Mouse (Mus musculus) left cerebral cortex, postnatal 25 days (tissue): ENCODE data around the gene Nudt8. TPM values are rescaled to one million over a fixed set of nuclear protein-coding genes. Genes with fewer than 3 reads are reported as not detected.
A peak's percentile ranks its signal among the peaks of the same experiment; 100 is the strongest.
"Not testable (repeated sequence)": the region's sequence is repeated elsewhere in the genome, so short reads cannot be mapped to it uniquely, and the experiment has no call there.

Experiments used
- DNase-seq, 2 experiments: peaks; one replicate each; pipeline ENCODE4 v3.0.0; 2022; ENCODE audit warnings: low spot score in 2 of 2, mixed read lengths in 1 of 2
- intact Hi-C: fragments of 180-260 bp; cut with DNase I; formaldehyde crosslinking; loops from one replicate; pipeline ENCODE4 v1.15.1; 2025
- total RNA-seq, 2 experiments: library from RNA; stranded (reverse); gene quantifications; 2 replicates each; pipeline ENCODE4 v1.2.3; 2021

The Nudt8 gene
- 1 to 10 TPM; 7.0 to 7.3 TPM for total RNA-seq

GRCm38 (mm10) chr19:4000119-4000900 is at the start of gene Nudt8, which contains the start of gene Gm49405:
TSS of gene Nudt8 (plus strand) at chr19:4000580.
TSS of gene Gm49405 (plus strand) at chr19:4000626.
- peak; percentile 96 to 98 for DNase-seq
- intact Hi-C loops = loop anchor here (1.0 kb wide), 1 partner anchor 12 kb away; the partner anchor contains the start of gene Ndufv1

- intact Hi-C loops = no loop called here
- DNase-seq = no peak
Measured at GRCm38 (mm10) chr19:3951461-3951860, 48.9 kb upstream of the Nudt8 start.

- no peak for DNase-seq
- intact Hi-C loops = no loop called here
Measured at GRCm38 (mm10) chr19:3952099-3952498, 48.3 kb upstream of the Nudt8 start.

GRCm38 (mm10) chr19:3955033-3955432 is 45.3 kb upstream of the Nudt8 start:
- intact Hi-C loops = no loop called here
- DNase-seq = no peak

GRCm38 (mm10) chr19:3955804-3956203 is 44.6 kb upstream of the Nudt8 start:
- no peak for DNase-seq
- intact Hi-C loops = no loop called here

- intact Hi-C loops, DNase-seq: not testable (repeated sequence)
Measured at GRCm38 (mm10) chr19:3957296-3958036, 42.9 kb upstream of the Nudt8 start.

GRCm38 (mm10) chr19:3958470-3958869 is 41.9 kb upstream of the Nudt8 start, which contains the start of gene Aldh3b3:
TSS of gene Aldh3b3 (plus strand) at chr19:3958645.
- DNase-seq = no peak
- intact Hi-C loops = no loop called here

GRCm38 (mm10) chr19:3959030-3959429 is 41.4 kb upstream of the Nudt8 start:
- no peak for DNase-seq
- intact Hi-C loops = no loop called here

GRCm38 (mm10) chr19:3960211-3960610 is 40.2 kb upstream of the Nudt8 start:
- intact Hi-C loops = no loop called here
- DNase-seq = no peak

GRCm38 (mm10) chr19:3961805-3962204 is 38.6 kb upstream of the Nudt8 start:
- DNase-seq, intact Hi-C loops: not testable (repeated sequence)

GRCm38 (mm10) chr19:3962469-3962868 is 37.9 kb upstream of the Nudt8 start:
- intact Hi-C loops = no loop called here
- DNase-seq = no peak

GRCm38 (mm10) chr19:3964030-3964429 is 36.4 kb upstream of the Nudt8 start:
- intact Hi-C loops = no loop called here

GRCm38 (mm10) chr19:3966330-3967075 is 33.9 kb upstream of the Nudt8 start:
- DNase-seq = peak in 1 of 2 experiments; percentile 49
- intact Hi-C loops = no loop called here

More at GRCm38 (mm10) chr19:3964030-3964429, 36.4 kb upstream of the Nudt8 start:
- no peak for DNase-seq

GRCm38 (mm10) chr19:3967258-3967657 is 33.1 kb upstream of the Nudt8 start:
- no peak for DNase-seq
- intact Hi-C loops = no loop called here

- no peak for DNase-seq
- intact Hi-C loops = no loop called here
Measured at GRCm38 (mm10) chr19:3972229-3972628, 28.2 kb upstream of the Nudt8 start, which contains the start of gene Aldh3b2. TSS of gene Aldh3b2 (plus strand) at chr19:3972328.

GRCm38 (mm10) chr19:3974608-3975007 is 25.8 kb upstream of the Nudt8 start:
- DNase-seq, intact Hi-C loops: not testable (repeated sequence)

GRCm38 (mm10) chr19:3975866-3976265 is 24.5 kb upstream of the Nudt8 start:
- intact Hi-C loops = no loop called here

GRCm38 (mm10) chr19:3980309-3980708 is 20.1 kb upstream of the Nudt8 start:
- DNase-seq = peak; percentile 80 to 87
- intact Hi-C loops = loop anchor here (1.0 kb wide), 1 partner anchor 34 kb away; no protein-coding TSS in a partner anchor

More at GRCm38 (mm10) chr19:3975866-3976265, 24.5 kb upstream of the Nudt8 start:
- no peak for DNase-seq

GRCm38 (mm10) chr19:3980917-3981316 is 19.5 kb upstream of the Nudt8 start:
- intact Hi-C loops = loop anchor here (1.0 kb wide), 1 partner anchor 35 kb away; no protein-coding TSS in a partner anchor
- no peak for DNase-seq
